Mouse (Mus musculus) testis, adult 2 months (tissue): ENCODE data around the gene Shank2.

Experiments
- CTCF ChIP-seq: fragments of 200-500 bp; IDR thresholded peaks from 2 replicates; pipeline ENCODE4 v1.5.1; 2012; ENCODE audit warnings: low read depth, mild to moderate bottlenecking, inconsistent platforms, low read length, moderate library complexity; ENCODE audit not compliant: control insufficient read depth, insufficient read depth, insufficient replicate concordance
- POLR2A ChIP-seq: fragments of 200-500 bp; IDR thresholded peaks from 2 replicates; pipeline ENCODE4 v1.6.1; 2012; ENCODE audit warnings: low read depth, mild to moderate bottlenecking, inconsistent platforms, low read length, moderate library complexity; ENCODE audit not compliant: control insufficient read depth

DNA sequence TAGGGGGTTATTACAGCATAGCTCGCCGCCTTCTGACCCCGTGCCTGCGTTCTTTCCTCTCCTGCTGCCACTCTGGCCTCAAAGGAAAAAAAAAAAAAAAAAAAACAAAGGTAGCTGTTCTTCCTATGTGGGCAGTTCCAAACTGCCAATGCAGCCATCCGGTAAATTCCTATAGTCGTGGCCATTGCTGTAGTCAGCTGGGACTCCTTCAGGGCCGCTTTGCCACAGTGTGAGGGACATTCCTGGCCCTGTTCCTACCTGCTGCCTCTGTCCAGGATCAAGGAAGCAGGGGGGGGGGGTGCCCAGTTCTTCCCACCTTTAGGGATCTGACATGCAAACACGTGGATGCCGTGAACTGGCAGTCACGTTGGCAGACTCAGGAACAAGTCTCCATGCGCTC, 29.1 kb downstream of the Shank2 start:
- no peak for TF ChIP-seq POLR2A
- no peak for TF ChIP-seq CTCF
